Mouse (Mus musculus) C2C12 (cell line): ENCODE results near the gene Sar1a.

Experiments used
- CTCF ChIP-seq: IDR thresholded peaks from one replicate; pipeline ENCODE4 v1.5.1; 2011; ENCODE audit not compliant: control insufficient read depth, insufficient read depth, insufficient read length
- FOSL1 ChIP-seq: IDR thresholded peaks from one replicate; pipeline ENCODE4 v1.8.0; 2011; ENCODE audit warnings: mild to moderate bottlenecking, low read length; ENCODE audit not compliant: poor library complexity, insufficient read depth, severe bottlenecking
- MYOD1 ChIP-seq: IDR thresholded peaks from one replicate; pipeline ENCODE4 v1.6.1; 2011; ENCODE audit warnings: low read depth; ENCODE audit not compliant: control insufficient read depth, insufficient read length

DNA sequence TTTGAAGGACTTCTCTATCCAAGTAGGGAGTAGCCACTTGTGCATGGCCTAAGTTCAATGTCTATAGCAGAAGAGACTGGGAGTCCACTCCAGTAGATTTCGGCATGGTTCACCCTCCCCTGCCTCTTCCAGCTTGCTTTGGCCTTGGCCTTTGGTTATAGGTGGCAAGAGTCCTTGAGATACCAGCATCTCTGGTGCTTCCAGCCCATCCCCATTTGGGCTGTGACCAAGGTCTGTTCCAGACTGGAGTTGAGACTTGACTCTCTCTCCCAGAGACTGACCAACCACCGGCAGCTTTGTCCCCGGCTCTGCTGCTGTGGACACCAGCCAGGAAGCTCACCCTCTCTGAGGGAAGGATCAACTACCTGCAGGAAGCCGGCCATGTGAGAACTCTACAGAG is 58.0 kb downstream of the Sar1a start:
- TF ChIP-seq CTCF (no peak), MYOD1 (no peak), FOSL1 (no peak)
